Mouse (Mus musculus): ENCODE results near the gene Proser3. TPM values are rescaled to one million over a fixed set of nuclear protein-coding genes. Genes with fewer than 3 reads are reported as not detected.

The Proser3 gene
- polyA plus RNA-seq, 1 experiment = 32.5 TPM

GRCm38 (mm10) chr7:30587842-30588667 lies 36.0 kb upstream of the Proser3 start:
- TF ChIP-seq GATA1 (IDR thresholded peaks at IDR 0.05; ENCODE audit: low read length) = no peak

GRCm38 (mm10) chr7:30586455-30587020 lies 34.4 kb upstream of the Proser3 start:
- no peak for TF ChIP-seq GATA1 (IDR thresholded peaks at IDR 0.05; ENCODE audit: low read length)

- TF ChIP-seq GATA1 (IDR thresholded peaks at IDR 0.05; ENCODE audit: low read length) = no peak
Measured at GRCm38 (mm10) chr7:30585170-30585569, 33.1 kb upstream of the Proser3 start.

GRCm38 (mm10) chr7:30584339-30584738 lies 32.2 kb upstream of the Proser3 start:
- no peak for TF ChIP-seq GATA1 (IDR thresholded peaks at IDR 0.05; ENCODE audit: low read length)

- no peak for TF ChIP-seq GATA1 (IDR thresholded peaks at IDR 0.05; ENCODE audit: low read length)
Measured at GRCm38 (mm10) chr7:30581547-30581946, 29.4 kb upstream of the Proser3 start.

- no peak for TF ChIP-seq GATA1 (IDR thresholded peaks at IDR 0.05; ENCODE audit: low read length)
Measured at GRCm38 (mm10) chr7:30579950-30580349, 27.9 kb upstream of the Proser3 start.

GRCm38 (mm10) chr7:30572969-30573368 lies 20.9 kb upstream of the Proser3 start:
- no peak for TF ChIP-seq GATA1 (IDR thresholded peaks at IDR 0.05; ENCODE audit: low read length)

GRCm38 (mm10) chr7:30572389-30572788 lies 20.3 kb upstream of the Proser3 start:
- no peak for TF ChIP-seq GATA1 (IDR thresholded peaks at IDR 0.05; ENCODE audit: low read length)

- TF ChIP-seq GATA1 (IDR thresholded peaks at IDR 0.05; ENCODE audit: low read length) = no peak
Measured at GRCm38 (mm10) chr7:30567555-30567954, 15.5 kb upstream of the Proser3 start.

- no peak for TF ChIP-seq GATA1 (IDR thresholded peaks at IDR 0.05; ENCODE audit: low read length)
Measured at GRCm38 (mm10) chr7:30566033-30566432, 13.9 kb upstream of the Proser3 start.

GRCm38 (mm10) chr7:30564970-30565571 lies 13.0 kb upstream of the Proser3 start, which contains the start of gene Igflr1:
Gene Igflr1 (plus strand): TSS chr7:30565427.
- no peak for TF ChIP-seq GATA1 (IDR thresholded peaks at IDR 0.05; ENCODE audit: low read length)

- TF ChIP-seq GATA1 (IDR thresholded peaks at IDR 0.05; ENCODE audit: low read length) = no peak
Measured at GRCm38 (mm10) chr7:30563906-30564280, 11.8 kb upstream of the Proser3 start.

- TF ChIP-seq GATA1 (IDR thresholded peaks at IDR 0.05; ENCODE audit: low read length) = no peak
Measured at GRCm38 (mm10) chr7:30563117-30563905, 11.2 kb upstream of the Proser3 start, which contains the start of the genes U2af1l4, Gm49396 and Psenen. Gene U2af1l4 (plus strand): TSS chr7:30563301. Gene Gm49396 (plus strand): TSS chr7:30563344. Gene Psenen (minus strand): TSS chr7:30563627.

- no peak for TF ChIP-seq GATA1 (IDR thresholded peaks at IDR 0.05; ENCODE audit: low read length)
Measured at GRCm38 (mm10) chr7:30562526-30563116, 10.5 kb upstream of the Proser3 start.

- TF ChIP-seq GATA1 (IDR thresholded peaks at IDR 0.05; ENCODE audit: low read length) = no peak
Measured at GRCm38 (mm10) chr7:30560296-30560695, 8.2 kb upstream of the Proser3 start.
